Mouse (Mus musculus): Measurements from ENCODE around the gene Unk.

Unk gene

DNA sequence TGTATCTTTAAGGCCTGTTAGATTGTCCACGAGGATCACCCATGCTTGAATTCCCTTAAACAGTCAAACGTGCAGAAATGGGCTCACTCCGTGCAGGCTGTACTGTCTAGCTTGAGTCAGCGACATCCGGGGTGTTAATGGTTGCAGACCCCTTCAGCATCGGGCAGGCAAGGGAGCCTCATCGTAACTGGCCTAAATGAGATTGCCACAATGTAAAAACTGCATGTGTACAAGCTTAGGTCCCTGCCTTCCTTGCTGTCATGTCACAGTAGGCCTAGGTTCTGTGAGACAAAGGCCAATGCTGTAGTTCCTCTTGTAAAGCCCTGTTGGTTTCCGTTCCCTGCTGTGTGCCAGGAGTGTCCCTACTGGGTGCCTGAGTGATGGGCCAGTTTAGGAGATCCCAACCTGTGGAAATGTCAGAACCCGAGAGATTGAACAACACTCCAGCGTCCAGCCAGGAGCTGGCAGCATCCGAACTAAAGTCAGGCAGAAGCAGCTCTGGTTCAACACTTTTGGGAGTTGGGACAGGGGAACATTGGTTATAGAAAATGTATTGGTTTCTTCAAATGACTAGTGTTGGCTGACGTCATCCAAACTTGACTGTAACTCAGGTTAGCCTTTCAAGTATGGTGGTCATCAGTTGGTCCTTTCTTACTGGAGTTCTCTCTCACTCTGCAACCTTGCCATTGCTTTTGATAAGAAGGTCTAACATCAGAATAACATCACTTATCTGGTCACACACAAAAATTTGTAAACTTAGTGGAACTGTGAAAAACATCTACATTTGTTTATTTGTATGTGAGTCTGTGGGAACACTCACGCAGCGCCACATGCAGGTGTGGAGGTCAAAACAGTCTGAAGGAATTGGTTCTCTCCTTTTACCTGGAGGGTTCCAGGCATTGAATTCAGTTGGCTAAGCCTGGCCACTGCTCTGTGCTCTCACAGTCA is 1.1 kb downstream of the Unk start:
- peak; percentile 53 for DNase-seq

GRCm38 (mm10) chr11:116034584-116034983 is 4.5 kb downstream of the Unk start:
- no peak for DNase-seq

- DNase-seq: no peak
Observed at GRCm38 (mm10) chr11:116036671-116037070, 6.5 kb downstream of the Unk start.

DNA sequence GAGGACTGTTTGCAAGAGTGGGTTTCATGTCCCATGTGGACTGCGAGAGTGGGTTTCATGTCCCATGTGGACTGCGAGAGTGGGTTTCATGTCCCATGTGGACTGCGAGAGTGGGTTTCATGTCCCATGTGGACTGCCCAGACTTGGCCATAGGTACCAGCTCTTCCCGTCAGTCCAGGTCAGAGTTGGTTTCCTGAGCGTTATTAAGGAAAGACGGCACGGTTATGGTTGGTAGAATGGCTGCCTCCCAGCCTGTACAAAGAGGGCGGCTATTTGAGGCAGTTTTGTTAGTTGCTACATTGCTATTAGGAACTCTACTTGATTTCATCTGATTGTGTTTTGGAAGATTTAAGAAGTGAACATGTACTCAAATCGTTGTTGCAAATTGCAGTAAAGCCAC is 7.7 kb downstream of the Unk start:
- no peak for DNase-seq

- no peak for DNase-seq
Observed at GRCm38 (mm10) chr11:116040593-116040992, 10.5 kb downstream of the Unk start.

GRCm38 (mm10) chr11:116041833-116042232 is 11.7 kb downstream of the Unk start:
- no peak for DNase-seq

- DNase-seq: no peak
Observed at GRCm38 (mm10) chr11:116042372-116043138, 12.4 kb downstream of the Unk start.

DNA sequence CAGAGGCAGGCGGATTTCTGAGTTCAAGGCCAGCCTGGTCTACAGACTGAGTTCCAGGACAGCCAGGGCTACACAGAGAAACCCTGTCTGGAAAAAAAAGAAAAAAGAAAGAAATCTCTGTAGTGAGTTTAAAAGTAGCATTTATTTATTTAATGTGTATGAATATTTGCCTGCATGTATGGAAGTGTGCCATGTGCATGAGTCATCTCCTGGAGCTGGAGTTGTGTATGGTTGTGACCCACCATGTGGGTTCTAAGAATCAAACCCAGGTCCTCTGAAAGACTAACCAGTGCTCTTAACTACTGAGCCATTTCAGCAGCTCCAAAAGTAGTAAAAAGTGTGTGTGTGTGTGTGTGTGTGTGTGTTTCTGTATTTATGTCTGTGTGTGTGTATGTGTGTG is 13.2 kb downstream of the Unk start:
- no peak for DNase-seq

GRCm38 (mm10) chr11:116045173-116045572 is 15.1 kb downstream of the Unk start:
- DNase-seq: no peak

DNA sequence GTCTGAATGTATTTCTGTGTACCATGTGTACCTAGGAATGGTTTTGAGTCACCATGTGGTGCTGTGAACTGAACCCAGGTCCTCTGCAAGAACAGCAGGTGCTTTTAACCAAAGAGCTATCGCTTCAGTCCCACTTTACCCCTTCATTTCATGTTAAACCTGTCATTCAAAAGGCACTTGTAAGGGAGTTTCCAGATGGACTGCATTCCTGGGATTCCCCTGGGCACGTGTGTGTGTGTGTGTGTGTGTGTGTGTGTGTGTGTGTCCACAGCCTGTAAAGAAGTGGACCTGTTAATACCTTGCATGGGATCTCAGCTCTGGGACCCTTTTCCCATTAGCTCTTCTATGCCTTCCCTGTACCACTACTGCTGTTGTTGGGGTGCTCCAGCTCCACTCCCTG is 19.5 kb downstream of the Unk start:
- DNase-seq: no peak

DNA sequence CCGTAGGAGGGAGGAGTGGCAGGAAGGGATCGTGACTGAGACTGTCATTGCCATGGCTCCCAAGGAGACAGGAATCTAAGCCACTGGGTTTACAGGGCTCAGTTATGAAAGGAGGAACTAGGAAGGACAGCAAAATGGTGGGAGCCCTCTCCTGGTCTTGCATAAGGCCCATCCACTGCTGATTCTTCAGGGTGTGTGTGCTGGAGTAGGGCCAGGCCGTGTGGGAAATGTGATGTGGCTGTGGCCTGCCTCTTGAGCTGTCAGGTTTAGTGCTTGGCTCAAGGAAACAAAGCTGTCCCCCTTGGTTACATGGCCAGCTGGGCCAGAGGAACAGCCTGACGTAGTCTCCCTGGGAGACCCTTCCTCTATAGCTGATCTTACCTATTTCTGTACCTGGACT is 20.1 kb downstream of the Unk start:
- DNase-seq: no peak

DNA sequence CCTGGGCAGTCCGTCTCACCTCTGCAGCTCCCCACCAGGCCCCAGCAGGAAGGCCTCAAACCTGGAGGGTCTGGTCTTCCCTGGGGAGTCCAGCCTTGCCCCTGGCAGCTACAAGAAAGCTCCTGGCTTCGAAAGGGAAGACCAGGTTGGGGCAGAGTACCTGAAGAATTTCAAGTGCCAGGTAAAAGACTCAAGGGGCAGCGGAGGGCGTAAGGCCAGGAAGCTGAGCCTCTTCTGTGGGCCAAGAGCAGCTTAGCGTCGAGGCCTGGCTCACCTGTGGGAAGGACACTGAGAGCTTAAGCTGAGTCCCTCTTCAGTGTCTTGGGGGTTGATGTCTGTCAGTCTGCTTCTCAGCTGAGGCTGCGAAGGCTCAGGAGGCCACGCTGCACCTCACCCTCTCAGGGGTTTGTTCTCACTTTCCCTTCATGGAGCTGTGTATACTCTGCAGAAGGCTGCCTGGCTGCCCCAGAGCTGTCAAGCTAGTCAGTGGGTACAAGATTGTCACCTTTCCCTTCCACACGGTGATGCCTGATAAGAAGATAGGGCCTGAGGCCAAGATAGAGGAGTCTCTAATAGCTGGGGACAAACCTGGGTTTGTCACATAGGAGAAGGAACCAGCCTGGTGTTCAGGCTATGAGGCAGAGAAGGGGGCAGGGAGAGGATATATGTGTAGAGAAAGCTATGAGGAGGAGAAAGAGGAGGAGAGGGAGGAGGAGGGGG is 23.5 kb downstream of the Unk start:
- DNase-seq: no peak

GRCm38 (mm10) chr11:116055873-116056272 is 25.8 kb downstream of the Unk start:
- DNase-seq: no peak

DNA sequence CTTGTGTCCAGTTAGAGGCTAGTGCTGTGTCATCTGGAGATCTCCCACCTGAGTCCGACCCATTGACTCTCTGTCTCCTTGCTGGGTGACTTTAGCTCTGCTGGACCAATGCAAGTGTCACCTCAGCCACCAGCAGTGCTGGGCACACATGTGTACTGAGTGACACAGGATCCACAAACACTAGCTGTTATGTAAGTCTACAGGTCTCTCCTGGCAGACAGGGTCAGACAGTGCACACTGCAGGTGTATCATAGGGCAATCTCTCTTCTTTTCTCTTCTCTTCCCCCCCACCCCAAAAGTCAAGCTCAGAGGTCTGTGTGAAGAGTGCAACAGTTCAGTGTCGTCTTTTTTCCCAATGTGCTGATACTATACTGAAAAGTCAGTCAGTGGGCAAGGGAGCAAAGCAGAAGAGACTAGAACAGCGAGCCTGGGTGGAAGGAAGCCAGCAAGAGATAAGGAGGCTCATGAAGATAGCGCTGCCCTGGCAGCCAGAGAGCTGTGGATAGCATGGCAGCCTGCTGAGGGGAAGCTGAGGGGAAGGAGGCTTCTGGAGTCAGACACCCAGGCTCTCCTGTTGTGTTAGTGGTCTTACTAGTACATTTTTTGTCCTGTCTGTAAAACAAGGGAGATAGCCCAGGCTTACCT is 27.2 kb downstream of the Unk start:
- DNase-seq: no peak

GRCm38 (mm10) chr11:116058022-116058614 is 28.0 kb downstream of the Unk start:
- DNase-seq: no peak

GRCm38 (mm10) chr11:116058868-116059690 is 29.0 kb downstream of the Unk start:
- DNase-seq: no peak

DNA sequence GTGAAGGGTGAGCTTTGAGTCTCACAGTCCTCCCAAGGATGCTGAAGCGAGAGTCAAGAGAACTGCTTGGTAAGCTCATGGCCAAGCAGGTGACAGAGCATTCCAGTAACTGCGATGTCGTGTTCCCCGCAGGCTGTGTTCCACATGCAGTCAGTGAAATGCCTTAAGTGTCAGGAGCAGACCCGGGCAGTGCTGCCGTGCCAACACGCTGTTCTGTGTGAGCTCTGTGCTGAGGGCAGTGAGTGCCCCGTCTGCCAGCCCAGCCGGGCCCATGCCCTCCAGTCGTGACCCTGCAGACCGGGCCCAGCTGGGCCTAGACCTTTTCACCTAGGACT is 29.5 kb downstream of the Unk start:
- no peak for DNase-seq

DNA sequence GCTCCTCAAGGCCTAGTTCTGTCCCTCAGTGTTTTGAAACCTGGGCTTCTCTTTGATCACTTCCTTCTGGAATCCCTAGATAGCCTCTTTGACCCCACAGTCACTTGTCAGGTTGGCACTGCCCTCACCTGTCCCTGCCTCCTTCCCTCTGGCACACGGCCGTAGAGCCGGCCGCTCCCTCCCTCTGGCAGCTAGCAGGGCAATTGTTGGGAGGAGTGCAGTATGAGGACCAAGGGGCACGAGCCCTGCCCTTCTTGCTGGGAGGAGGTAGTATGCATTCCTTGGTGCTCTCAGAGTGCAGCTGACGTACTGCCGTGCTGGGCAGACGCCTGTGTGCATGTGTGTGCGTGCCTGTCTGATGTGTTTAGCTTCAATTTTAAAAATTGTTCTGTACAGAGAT is 30.5 kb downstream of the Unk start:
- DNase-seq: no peak

DNA sequence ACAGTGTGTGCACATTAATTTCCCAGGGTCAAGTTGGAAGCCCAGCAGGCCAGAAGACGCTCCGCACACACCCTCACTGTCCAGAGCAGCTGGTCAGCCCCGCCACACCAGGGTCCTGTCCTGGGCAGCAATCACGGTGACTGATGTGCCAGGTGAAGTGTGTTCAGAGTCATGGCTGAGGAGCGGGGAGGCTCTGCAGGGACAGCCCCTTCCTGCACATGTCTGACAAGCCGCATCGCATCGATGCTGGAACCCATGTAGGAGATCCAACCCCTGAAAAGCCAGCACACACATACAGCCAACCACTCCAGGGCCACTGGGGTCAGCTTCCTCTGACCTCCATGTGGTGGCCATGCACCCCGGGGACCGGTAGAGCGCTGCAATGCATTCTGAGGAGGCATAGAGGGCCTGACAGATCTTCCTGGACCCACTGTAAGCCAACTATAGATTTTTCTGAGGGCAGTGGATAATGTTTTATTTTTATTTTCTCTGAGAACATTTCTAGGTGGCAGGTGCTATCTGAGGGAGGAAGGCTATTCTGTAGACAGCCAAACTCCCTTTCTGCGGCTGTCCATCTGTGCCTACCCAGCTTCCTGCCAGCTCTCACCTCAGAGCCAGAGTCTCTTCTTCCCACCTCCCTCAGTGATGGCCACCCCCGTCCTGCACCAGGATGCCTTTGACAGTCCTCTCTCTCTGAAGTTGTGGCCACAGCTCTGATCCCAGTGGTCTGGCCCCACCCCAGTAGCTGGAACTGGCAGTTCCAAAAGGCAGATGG is 31.7 kb downstream of the Unk start:
- no peak for DNase-seq

GRCm38 (mm10) chr11:116062521-116062920 is 32.4 kb downstream of the Unk start:
- no peak for DNase-seq

GRCm38 (mm10) chr11:116063562-116063961 is 33.4 kb downstream of the Unk start:
- DNase-seq: no peak
